Mouse (Mus musculus): ENCODE measurements at regions not wholly inside any gene's neighbourhood (a gene's known extent, or its start where the extent isn't known, plus 50 kb on each side); places are given as distances from the start of the nearest gene placed in this dataset.

GRCm38 (mm10) chr11:64618631-64619385 lies 182.4 kb upstream of the F930015N05Rik start:
- H3K36me3 ChIP-seq (ENCODE audit: insufficient read depth, low read length): no peaks in the 10 kb centered on the region
- H3K27me3 ChIP-seq (ENCODE audit: insufficient read depth, low read length): no peaks in the 10 kb centered on the region
- no peaks in the 10 kb centered on the region for H3K9me3 ChIP-seq (ENCODE audit: low read length)
- no peak overlapping the region for H3K4me2 ChIP-seq (ENCODE audit: low read depth, low read length)
- no peak for TF ChIP-seq CTCF (IDR thresholded peaks at IDR 0.05; ENCODE audit: low read depth)
- DNase-seq (ENCODE audit: low spot score) (no peak), ATAC-seq (no peak)
- 60% methylated on average over 5 of the region's 5 CpGs for WGBS
- no peaks in the 10 kb centered on the region for H3K4me1 ChIP-seq (ENCODE audit: insufficient read depth, low read length)
- H3K4me3 ChIP-seq (ENCODE audit: low read length): no peak overlapping the region
- H3K27ac ChIP-seq: no peak overlapping the region
- H3K9ac ChIP-seq (replicated peaks; ENCODE audit: low read length): no peak overlapping the region

GRCm38 (mm10) chr11:64627180-64627579 lies 190.7 kb upstream of the F930015N05Rik start:
- H3K9ac ChIP-seq (replicated peaks; ENCODE audit: low read length): no peak overlapping the region
- no peak overlapping the region for H3K4me2 ChIP-seq (ENCODE audit: low read depth, low read length)
- no peak overlapping the region for H3K27ac ChIP-seq
- H3K9me3 ChIP-seq (ENCODE audit: low read length): no peaks in the 10 kb centered on the region
- no peaks in the 10 kb centered on the region for H3K4me1 ChIP-seq (ENCODE audit: insufficient read depth, low read length)
- WGBS: 58% methylated on average over 7 of the region's 7 CpGs
- peak; percentile 32 for DNase-seq (ENCODE audit: low spot score)
- no peaks in the 10 kb centered on the region for H3K36me3 ChIP-seq (ENCODE audit: insufficient read depth, low read length)
- ATAC-seq: no peak
- TF ChIP-seq CTCF (IDR thresholded peaks at IDR 0.05; ENCODE audit: low read depth): no peak
- no peaks in the 10 kb centered on the region for H3K27me3 ChIP-seq (ENCODE audit: insufficient read depth, low read length)
- no peak overlapping the region for H3K4me3 ChIP-seq (ENCODE audit: low read length)

- Histone ChIP-seq H3K4me2 (ENCODE audit: low read depth, low read length) (no peak overlapping the region), H3K9ac (replicated peaks; ENCODE audit: low read length) (no peak overlapping the region), H3K9me3 (ENCODE audit: low read length) (no peaks in the 10 kb centered on the region), H3K4me3 (ENCODE audit: low read length) (no peak overlapping the region), H3K27me3 (ENCODE audit: insufficient read depth, low read length) (no peaks in the 10 kb centered on the region), H3K4me1 (ENCODE audit: insufficient read depth, low read length) (no peaks in the 10 kb centered on the region), H3K36me3 (ENCODE audit: insufficient read depth, low read length) (no peaks in the 10 kb centered on the region), H3K27ac (no peak overlapping the region)
- peak; percentile 69; the same call in 1 of the 2 replicates for ATAC-seq
- 28% methylated on average over 4 of the region's 4 CpGs for whole genome bisulfite sequencing
- TF ChIP-seq CTCF (IDR thresholded peaks at IDR 0.05; ENCODE audit: low read depth): no peak
- DNase-seq (ENCODE audit: low spot score): peak; percentile 62
These were observed 204.5 kb upstream of the F930015N05Rik start for GRCm38 (mm10) chr11:64640947-64641346.

GRCm38 (mm10) chr11:64643171-64643570 lies 206.7 kb upstream of the F930015N05Rik start:
- Histone ChIP-seq H3K4me1 (ENCODE audit: insufficient read depth, low read length) (no peaks in the 10 kb centered on the region), H3K36me3 (ENCODE audit: insufficient read depth, low read length) (no peaks in the 10 kb centered on the region), H3K9ac (replicated peaks; ENCODE audit: low read length) (no peak overlapping the region), H3K4me3 (ENCODE audit: low read length) (no peak overlapping the region), H3K27ac (no peak overlapping the region), H3K27me3 (ENCODE audit: insufficient read depth, low read length) (no peaks in the 10 kb centered on the region), H3K4me2 (ENCODE audit: low read depth, low read length) (no peak overlapping the region), H3K9me3 (ENCODE audit: low read length) (no peaks in the 10 kb centered on the region)
- ATAC-seq (no peak), DNase-seq (ENCODE audit: low spot score) (no peak)
- no peak for TF ChIP-seq CTCF (IDR thresholded peaks at IDR 0.05; ENCODE audit: low read depth)
- WGBS: 80% methylated on average over 5 of the region's 5 CpGs

GRCm38 (mm10) chr11:64647938-64648337 lies 211.5 kb upstream of the F930015N05Rik start:
- Histone ChIP-seq H3K4me2 (ENCODE audit: low read depth, low read length) (no peak overlapping the region), H3K27ac (no peak overlapping the region), H3K4me3 (ENCODE audit: low read length) (no peak overlapping the region), H3K4me1 (ENCODE audit: insufficient read depth, low read length) (no peaks in the 10 kb centered on the region), H3K36me3 (ENCODE audit: insufficient read depth, low read length) (no peaks in the 10 kb centered on the region), H3K9ac (replicated peaks; ENCODE audit: low read length) (no peak overlapping the region), H3K9me3 (ENCODE audit: low read length) (no peaks in the 10 kb centered on the region), H3K27me3 (ENCODE audit: insufficient read depth, low read length) (no peaks in the 10 kb centered on the region)
- 48% methylated on average over 2 of the region's 2 CpGs for WGBS
- ATAC-seq (no peak), DNase-seq (ENCODE audit: low spot score) (peak; percentile 12)
- TF ChIP-seq CTCF (IDR thresholded peaks at IDR 0.05; ENCODE audit: low read depth): no peak

- ATAC-seq (no peak), DNase-seq (ENCODE audit: low spot score) (no peak)
- Histone ChIP-seq H3K9me3 (ENCODE audit: low read length) (no peaks in the 10 kb centered on the region), H3K4me3 (ENCODE audit: low read length) (no peak overlapping the region), H3K27ac (no peak overlapping the region), H3K4me2 (ENCODE audit: low read depth, low read length) (no peak overlapping the region), H3K4me1 (ENCODE audit: insufficient read depth, low read length) (no peaks in the 10 kb centered on the region), H3K36me3 (ENCODE audit: insufficient read depth, low read length) (no peaks in the 10 kb centered on the region), H3K9ac (replicated peaks; ENCODE audit: low read length) (no peak overlapping the region), H3K27me3 (ENCODE audit: insufficient read depth, low read length) (no peaks in the 10 kb centered on the region)
- 64% methylated on average over 10 of the region's 10 CpGs for WGBS
- no peak for TF ChIP-seq CTCF (IDR thresholded peaks at IDR 0.05; ENCODE audit: low read depth)
These were observed 214.3 kb upstream of the F930015N05Rik start for GRCm38 (mm10) chr11:64650571-64651282.

GRCm38 (mm10) chr11:64652811-64653210 lies 216.4 kb upstream of the F930015N05Rik start:
- H3K9ac ChIP-seq (replicated peaks; ENCODE audit: low read length): no peak overlapping the region
- H3K4me3 ChIP-seq (ENCODE audit: low read length): no peak overlapping the region
- no peaks in the 10 kb centered on the region for H3K4me1 ChIP-seq (ENCODE audit: insufficient read depth, low read length)
- H3K36me3 ChIP-seq (ENCODE audit: insufficient read depth, low read length): no peaks in the 10 kb centered on the region
- ATAC-seq: no peak
- no peak overlapping the region for H3K4me2 ChIP-seq (ENCODE audit: low read depth, low read length)
- DNase-seq (ENCODE audit: low spot score): no peak
- TF ChIP-seq CTCF (IDR thresholded peaks at IDR 0.05; ENCODE audit: low read depth): no peak
- no peaks in the 10 kb centered on the region for H3K27me3 ChIP-seq (ENCODE audit: insufficient read depth, low read length)
- H3K9me3 ChIP-seq (ENCODE audit: low read length): no peaks in the 10 kb centered on the region
- H3K27ac ChIP-seq: no peak overlapping the region
